Mouse (Mus musculus) limb, embryonic 13.5 days (tissue): Measurements from ENCODE around the gene Gm49378. TPM values are rescaled to one million over a fixed set of nuclear protein-coding genes. Genes with fewer than 3 reads are reported as not detected.

Experiments
- ATAC-seq: fragments of 200-750 bp; cut with Nextera tagmentation; 2 replicates; pipeline ENCODE4 v1.8.0; 2017; ENCODE audit warnings: low read depth, moderate number of reproducible peaks, moderate TSS enrichment; ENCODE audit not compliant: low FRiP score
- H3K27ac ChIP-seq: fragments of 300-500 bp; sonication (generic); 2 replicates; pipeline ENCODE4 v1.5.1; 2015; ENCODE audit warnings: inconsistent platforms, mild to moderate bottlenecking, moderate library complexity
- H3K27me3 ChIP-seq: fragments of 300-500 bp; sonication (generic); 2 replicates; pipeline ENCODE4 v1.6.1; 2015; ENCODE audit warnings: mild to moderate bottlenecking, inconsistent platforms
- H3K36me3 ChIP-seq: fragments of 300-500 bp; sonication (generic); 2 replicates; pipeline ENCODE4 v1.6.1; 2015; ENCODE audit warnings: inconsistent platforms, mild to moderate bottlenecking, moderate library complexity
- H3K4me1 ChIP-seq: fragments of 300-500 bp; sonication (generic); 2 replicates; pipeline ENCODE4 v1.6.1; 2015; ENCODE audit warnings: inconsistent platforms
- H3K4me2 ChIP-seq: fragments of 300-500 bp; sonication (generic); replicated peaks from 2 replicates; pipeline ENCODE4 v1.6.1; 2015; ENCODE audit warnings: inconsistent platforms, mild to moderate bottlenecking, moderate library complexity
- H3K4me3 ChIP-seq: fragments of 300-500 bp; sonication (generic); 2 replicates; pipeline ENCODE4 v1.5.1; 2015; ENCODE audit warnings: moderate library complexity, mild to moderate bottlenecking, inconsistent platforms
- H3K9ac ChIP-seq: fragments of 300-500 bp; sonication (generic); 2 replicates; pipeline ENCODE4 v1.6.1; 2015; ENCODE audit warnings: mild to moderate bottlenecking, inconsistent platforms
- H3K9me3 ChIP-seq: fragments of 300-500 bp; sonication (generic); 2 replicates; pipeline ENCODE4 v1.6.1; 2016; ENCODE audit warnings: inconsistent platforms
- WGBS: fragments of 180-500 bp; shearing (Covaris S2); methylation state at CpG from one replicate; pipeline ENCODE4 v1.1.7; 2015; 5-methylcytosine and 5-hydroxymethylcytosine counted together
- polyA plus RNA-seq: library from polyadenylated mRNA; unstranded; fragments of >200 nt; fragmentation: Nextera tagmentation; extraction: Ambion mirVana; gene quantifications from 2 replicates; pipeline ENCODE4 v1.2.1, GENCODE M21; 2015

Gene Gm49378
- polyA plus RNA-seq, 1 experiment from 2014 or later = 1.3 TPM

DNA sequence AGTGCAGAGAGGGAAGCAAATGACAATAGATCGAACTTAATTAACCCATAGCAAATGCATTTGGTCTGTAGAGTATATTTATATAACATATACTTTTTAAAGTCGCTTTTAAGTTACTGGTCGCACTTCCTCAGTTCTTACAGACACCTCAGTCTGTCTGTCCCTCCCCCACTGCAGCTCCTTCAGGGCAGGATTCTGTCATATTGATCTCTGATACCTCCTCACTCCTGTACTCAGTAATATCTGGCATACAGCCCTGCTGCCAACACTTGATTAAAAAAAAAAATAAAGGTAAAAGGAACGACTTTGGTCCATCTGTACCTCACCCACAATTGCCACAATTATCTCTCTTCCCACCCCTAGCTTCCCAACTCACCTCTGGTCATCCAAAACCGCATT is 53.4 kb downstream of the Gm49378 start:
- 29% methylated on average over 5 of the region's 5 CpGs for WGBS
- Histone ChIP-seq H3K27me3 (peaks cover 13% of the 10 kb centered on the region), H3K27ac (no peak overlapping the region), H3K9me3 (no peaks in the 10 kb centered on the region), H3K36me3 (peaks cover 50% of the 10 kb centered on the region), H3K9ac (no peak overlapping the region), H3K4me2 (peak overlapping the region; percentile 84), H3K4me1 (peaks cover 17% of the 10 kb centered on the region), H3K4me3 (peak overlapping the region; percentile 55)
- ATAC-seq = no peak

DNA sequence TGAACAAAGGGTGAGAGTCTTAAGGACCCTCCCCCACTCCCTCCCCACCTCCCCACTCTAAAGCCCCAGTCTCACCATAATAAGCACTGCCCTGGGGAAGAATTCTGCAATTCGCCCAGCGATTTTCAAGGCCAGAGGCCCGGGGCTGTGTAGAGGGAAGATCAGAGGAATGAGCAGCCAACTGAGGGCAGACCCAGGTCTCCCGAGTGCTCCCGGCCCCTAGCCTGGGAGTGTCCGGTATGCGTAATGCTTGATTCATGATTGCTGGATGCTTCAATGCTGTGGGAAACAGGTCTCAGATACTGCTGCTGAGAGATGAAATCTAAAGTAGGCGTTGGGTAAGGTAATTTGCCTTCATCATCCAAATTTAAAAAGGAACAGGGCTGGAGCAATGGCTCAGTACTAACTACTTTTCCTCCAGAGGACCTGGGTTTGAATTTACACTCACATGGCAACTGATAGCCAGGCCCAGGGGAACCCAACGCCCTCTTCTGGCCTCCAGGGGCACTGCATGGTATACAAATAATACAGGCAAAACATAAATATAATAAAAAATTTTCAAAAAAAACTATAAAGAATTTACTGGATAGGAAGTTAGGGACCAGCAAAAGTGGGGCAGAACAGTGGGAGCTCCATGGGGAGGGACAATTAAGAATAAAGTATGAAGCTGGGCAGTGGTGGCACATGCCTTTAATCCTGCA is 55.6 kb downstream of the Gm49378 start:
- H3K27ac ChIP-seq = no peak overlapping the region
- H3K4me1 ChIP-seq = peaks cover 28% of the 10 kb centered on the region
- H3K36me3 ChIP-seq = peaks cover 29% of the 10 kb centered on the region
- peaks cover 13% of the 10 kb centered on the region for H3K27me3 ChIP-seq
- no peak overlapping the region for H3K9ac ChIP-seq
- 80% methylated on average over 9 of the region's 9 CpGs for WGBS
- H3K4me2 ChIP-seq = no peak overlapping the region
- H3K4me3 ChIP-seq = no peak overlapping the region
- no peaks in the 10 kb centered on the region for H3K9me3 ChIP-seq
- ATAC-seq = no peak

DNA sequence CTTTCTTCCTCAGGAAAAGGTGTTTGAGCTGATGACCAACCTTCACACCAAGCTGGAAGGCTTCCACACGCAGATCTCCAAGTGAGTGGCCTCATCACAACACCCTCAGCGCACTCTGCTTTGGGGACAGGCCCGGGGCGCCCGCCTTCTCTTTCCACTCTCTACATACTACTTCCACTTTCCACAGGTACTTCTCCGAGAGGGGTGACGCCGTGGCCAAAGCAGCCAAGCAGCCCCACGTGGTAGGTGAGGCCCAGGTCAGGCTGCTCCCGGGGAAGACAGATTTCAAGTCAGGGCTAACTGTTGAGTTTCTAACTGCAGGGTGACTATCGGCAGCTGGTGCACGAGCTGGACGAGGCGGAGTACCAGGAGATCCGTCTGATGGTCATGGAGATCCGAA is 57.0 kb downstream of the Gm49378 start:
- Histone ChIP-seq H3K9me3 (no peaks in the 10 kb centered on the region), H3K27ac (no peak overlapping the region), H3K4me1 (peaks cover 28% of the 10 kb centered on the region), H3K4me2 (no peak overlapping the region), H3K36me3 (peaks cover 26% of the 10 kb centered on the region), H3K4me3 (no peak overlapping the region), H3K9ac (no peak overlapping the region), H3K27me3 (peaks cover 13% of the 10 kb centered on the region)
- no peak for ATAC-seq
- WGBS = 95% methylated on average over 16 of the region's 16 CpGs

DNA sequence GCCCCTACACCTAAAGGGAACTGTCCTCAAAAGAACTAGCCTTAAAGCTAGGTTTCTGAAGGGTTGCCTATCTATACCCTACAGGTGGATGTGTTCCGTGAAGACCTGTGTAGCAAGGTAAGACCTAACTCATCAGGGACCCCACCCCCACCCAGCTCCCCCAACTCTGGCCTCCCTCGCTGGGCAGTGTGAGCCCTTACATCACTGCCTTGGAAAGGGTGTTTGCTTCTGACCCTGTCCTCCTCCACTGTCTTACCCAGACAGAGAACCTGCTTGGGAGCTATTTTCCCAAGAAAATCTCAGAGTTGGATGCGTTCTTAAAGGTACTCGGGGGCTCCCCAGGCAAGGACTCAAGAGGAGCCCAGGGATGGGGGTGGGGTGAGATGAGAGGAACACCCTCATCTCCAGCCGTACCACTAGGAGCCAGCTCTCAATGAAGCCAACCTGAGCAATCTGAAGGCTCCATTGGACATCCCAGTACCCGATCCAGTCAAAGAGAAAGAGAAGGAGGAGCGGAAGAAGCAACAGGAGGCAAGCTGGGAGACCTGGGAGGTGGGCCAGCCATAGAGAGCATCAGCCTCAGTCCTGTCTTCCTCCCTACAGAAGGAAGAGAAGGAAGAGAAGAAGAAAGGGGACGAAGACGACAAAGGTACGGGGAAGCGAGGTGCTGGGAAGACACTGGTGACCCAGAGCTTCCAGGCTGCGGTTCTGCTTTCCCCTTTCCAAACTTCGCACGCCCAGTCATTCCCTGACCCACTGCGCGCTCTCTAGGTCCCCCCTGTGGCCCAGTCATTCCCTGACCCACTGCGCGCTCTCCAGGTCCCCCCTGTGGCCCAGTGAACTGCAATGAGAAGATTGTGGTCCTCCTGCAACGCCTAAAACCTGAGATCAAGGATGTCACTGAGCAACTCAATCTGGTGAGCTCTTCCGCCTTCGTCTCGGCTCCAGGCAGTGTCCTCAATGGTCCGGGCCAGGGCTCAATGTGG is 57.9 kb downstream of the Gm49378 start:
- 91% methylated on average over 23 of the region's 23 CpGs for WGBS
- Histone ChIP-seq H3K36me3 (peaks cover 26% of the 10 kb centered on the region), H3K27me3 (peaks cover 8% of the 10 kb centered on the region), H3K4me2 (peak overlapping the region; percentile 94; the same call in 1 of the 2 replicates), H3K27ac (no peak overlapping the region), H3K9me3 (no peaks in the 10 kb centered on the region), H3K4me1 (peaks cover 24% of the 10 kb centered on the region), H3K9ac (no peak overlapping the region), H3K4me3 (no peak overlapping the region)
- ATAC-seq = no peak

Other genes starting within 250 kb of the Gm49378 start
- 87.4 and 89.1 TPM in 2 replicates for gene Dhrs4, start 159.1 kb downstream of the Gm49378 start, polyA plus RNA-seq
- gene Carmil3, start 147.2 kb downstream of the Gm49378 start, polyA plus RNA-seq = 2.7 and 3.3 TPM in 2 replicates
- 0.32 and 0.78 TPM in 2 replicates for gene Cpne6, start 127.5 kb downstream of the Gm49378 start, polyA plus RNA-seq
- gene Nrl, start 112.9 kb downstream of the Gm49378 start, polyA plus RNA-seq = not detected in 2 replicates
- gene Pck2, start 97.6 kb downstream of the Gm49378 start, polyA plus RNA-seq = 36.9 and 38.0 TPM in 2 replicates
- gene Dcaf11, start 77.9 kb downstream of the Gm49378 start, polyA plus RNA-seq = 55.9 and 58.7 TPM in 2 replicates
- 0.74 TPM in 1 of 2 replicates, not detected in the other for gene A730061H03Rik, start 77.5 kb downstream of the Gm49378 start, polyA plus RNA-seq
- gene Fitm1, start 62.3 kb downstream of the Gm49378 start, polyA plus RNA-seq = 22.5 and 25.5 TPM in 2 replicates
- gene Psme1, start 59.8 kb downstream of the Gm49378 start, polyA plus RNA-seq = 145 and 150 TPM in 2 replicates
- 4.9 and 5.0 TPM in 2 replicates for gene Emc9, start 52.6 kb downstream of the Gm49378 start, polyA plus RNA-seq
- gene Psme2, start 46.8 kb downstream of the Gm49378 start, polyA plus RNA-seq = 251 and 280 TPM in 2 replicates
- gene Rnf31, start 46.2 kb downstream of the Gm49378 start, polyA plus RNA-seq = 22.5 and 23.2 TPM in 2 replicates
- gene Irf9, start 34.3 kb downstream of the Gm49378 start, polyA plus RNA-seq = 11.2 and 11.4 TPM in 2 replicates
- 6.1 and 7.0 TPM in 2 replicates for gene Rec8, start 19.9 kb downstream of the Gm49378 start, polyA plus RNA-seq
- 107 and 113 TPM in 2 replicates for gene Ipo4, start 1.9 kb downstream of the Gm49378 start, polyA plus RNA-seq
- 108 and 113 TPM in 2 replicates for gene Tm9sf1, start 5.9 kb upstream of the Gm49378 start, polyA plus RNA-seq
- 0.91 and 1.0 TPM in 2 replicates for gene Tssk4, start 12.3 kb upstream of the Gm49378 start, polyA plus RNA-seq
- gene Mdp1, start 22.6 kb upstream of the Gm49378 start, polyA plus RNA-seq = 68.7 and 69.5 TPM in 2 replicates
- 70.2 and 72.7 TPM in 2 replicates for gene Gmpr2, start 34.0 kb upstream of the Gm49378 start, polyA plus RNA-seq
- gene Nedd8, start 34.2 kb upstream of the Gm49378 start, polyA plus RNA-seq = 606 and 624 TPM in 2 replicates
- gene Tinf2, start 43.9 kb upstream of the Gm49378 start, polyA plus RNA-seq = 43.4 and 44.0 TPM in 2 replicates
- gene Tgm1, start 76.0 kb upstream of the Gm49378 start, polyA plus RNA-seq = 5.0 and 5.7 TPM in 2 replicates
- 24.8 and 26.2 TPM in 2 replicates for gene Rabggta, start 84.4 kb upstream of the Gm49378 start, polyA plus RNA-seq
- 78.1 and 89.9 TPM in 2 replicates for gene Dhrs1, start 107.8 kb upstream of the Gm49378 start, polyA plus RNA-seq
- gene Nop9, start 107.8 kb upstream of the Gm49378 start, polyA plus RNA-seq = 41.8 and 42.8 TPM in 2 replicates
- gene Cideb, start 120.6 kb upstream of the Gm49378 start, polyA plus RNA-seq = 0.45 and 0.72 TPM in 2 replicates
- gene Ltb4r2, start 123.5 kb upstream of the Gm49378 start, polyA plus RNA-seq = 0.36 and 0.64 TPM in 2 replicates
- gene Ltb4r1, start 128.1 kb upstream of the Gm49378 start, polyA plus RNA-seq = 0.45 and 0.51 TPM in 2 replicates
- gene Adcy4, start 146.2 kb upstream of the Gm49378 start, polyA plus RNA-seq = 20.9 and 25.6 TPM in 2 replicates
- gene Ripk3, start 151.0 kb upstream of the Gm49378 start, polyA plus RNA-seq = 31.0 and 37.1 TPM in 2 replicates
- gene Nfatc4, start 185.2 kb upstream of the Gm49378 start, polyA plus RNA-seq = 124 and 128 TPM in 2 replicates
- 28.2 and 34.2 TPM in 2 replicates for gene Nynrin, start 216.1 kb upstream of the Gm49378 start, polyA plus RNA-seq
- 0.17 and 0.31 TPM in 2 replicates for gene Cbln3, start 246.5 kb upstream of the Gm49378 start, polyA plus RNA-seq
- 24.2 and 25.5 TPM in 2 replicates for gene Khnyn, start 247.1 kb upstream of the Gm49378 start, polyA plus RNA-seq